Mouse (Mus musculus) lung, adult 18-20 months (tissue): Measurements from ENCODE around the gene Pde4a.
"Not testable (repeated sequence)": the region's sequence is repeated elsewhere in the genome, so short reads cannot be mapped to it uniquely, and the experiment has no call there.

Experiments
- DNase-seq, 2 experiments: peaks; one replicate each; pipeline ENCODE4 v3.0.0; 2022; ENCODE audit warnings: mixed read lengths in 2 of 2

The Pde4a gene

DNA sequence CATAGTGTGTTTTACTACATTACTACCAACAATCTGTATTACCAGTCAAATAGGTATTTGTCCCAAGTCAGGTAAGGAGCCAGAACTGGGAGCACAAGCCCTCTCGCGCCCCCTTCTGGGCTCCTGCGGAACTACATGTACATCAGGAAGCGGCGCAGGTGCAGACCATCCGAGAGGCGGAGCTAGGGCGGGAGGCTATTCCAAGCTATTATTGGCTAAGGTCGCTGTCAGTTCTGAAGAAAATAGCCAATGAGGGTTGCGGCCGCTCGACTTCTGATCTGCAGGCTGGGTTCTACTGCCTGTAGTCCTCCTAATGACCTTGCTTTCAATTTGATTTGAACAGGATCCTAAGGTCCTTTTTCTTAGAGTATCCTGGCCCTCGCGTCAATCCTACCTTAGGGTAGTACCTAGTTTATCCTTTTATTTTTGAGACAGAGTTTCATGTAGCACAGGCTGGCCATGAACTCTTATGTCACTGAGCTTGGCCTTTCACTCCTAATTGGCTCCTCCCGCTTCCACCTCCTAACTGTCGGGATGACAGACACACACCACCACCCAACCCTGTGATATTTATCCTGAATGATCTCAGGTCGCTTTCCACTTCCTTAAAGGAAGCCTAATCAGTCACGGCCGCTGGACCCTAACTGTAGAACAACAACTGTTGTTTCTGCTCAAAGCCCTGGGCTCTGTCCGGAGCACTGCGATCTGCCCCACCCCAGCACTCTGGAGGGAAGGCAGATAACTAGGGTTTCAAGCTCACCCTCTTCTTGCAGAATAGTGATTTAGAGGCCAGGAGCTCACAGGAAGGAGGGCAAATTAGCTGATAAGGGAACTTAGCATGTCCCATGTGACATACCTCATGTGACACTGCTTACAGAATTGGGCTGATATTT lies 55.2 kb downstream of the Pde4a start:
- peak; percentile 94 to 96 for DNase-seq

- DNase-seq: peak in 1 of 2 experiments; percentile 44
Measured at GRCm38 (mm10) chr9:21221383-21221929, 55.9 kb downstream of the Pde4a start.

DNA sequence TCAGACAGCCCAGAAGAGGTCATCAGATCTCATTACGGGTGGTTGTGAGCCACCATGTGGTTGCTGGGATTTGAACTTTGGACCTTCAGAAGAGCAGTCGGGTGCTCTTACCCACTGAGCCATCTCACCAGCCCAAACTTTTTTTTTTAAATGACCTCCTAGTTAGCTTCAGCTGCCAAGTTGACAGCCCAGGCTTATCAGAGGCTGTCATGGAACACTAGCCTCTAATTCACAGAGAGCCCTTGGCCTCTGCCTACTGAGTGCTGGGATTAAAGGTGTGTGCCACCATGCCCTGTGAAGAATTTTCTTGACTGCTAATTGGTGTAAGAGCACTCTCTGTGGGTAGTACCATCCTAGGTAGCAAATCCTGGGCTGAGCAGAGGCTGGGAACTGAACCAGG lies 58.0 kb downstream of the Pde4a start:
- not testable (repeated sequence) for DNase-seq

DNA sequence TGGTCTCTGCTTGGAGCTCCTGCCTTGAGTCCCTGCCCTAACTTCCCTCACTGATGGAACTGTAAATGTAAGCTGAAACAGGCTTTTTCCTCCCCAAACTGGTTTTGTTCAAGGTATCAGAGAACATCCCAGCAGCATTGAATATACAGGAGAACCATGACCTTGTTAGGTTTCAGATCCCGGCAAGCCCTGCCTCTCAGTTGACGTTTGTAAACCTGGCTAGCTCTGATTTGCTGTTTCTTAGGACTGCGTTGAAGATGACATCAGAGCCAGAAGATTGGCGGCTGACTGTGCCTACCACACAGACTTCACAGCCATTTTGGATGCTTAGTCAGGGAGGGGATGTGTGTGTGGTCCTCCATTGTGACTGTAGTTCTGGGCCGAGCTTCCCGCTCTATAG lies 58.4 kb downstream of the Pde4a start:
- DNase-seq: no peak

DNA sequence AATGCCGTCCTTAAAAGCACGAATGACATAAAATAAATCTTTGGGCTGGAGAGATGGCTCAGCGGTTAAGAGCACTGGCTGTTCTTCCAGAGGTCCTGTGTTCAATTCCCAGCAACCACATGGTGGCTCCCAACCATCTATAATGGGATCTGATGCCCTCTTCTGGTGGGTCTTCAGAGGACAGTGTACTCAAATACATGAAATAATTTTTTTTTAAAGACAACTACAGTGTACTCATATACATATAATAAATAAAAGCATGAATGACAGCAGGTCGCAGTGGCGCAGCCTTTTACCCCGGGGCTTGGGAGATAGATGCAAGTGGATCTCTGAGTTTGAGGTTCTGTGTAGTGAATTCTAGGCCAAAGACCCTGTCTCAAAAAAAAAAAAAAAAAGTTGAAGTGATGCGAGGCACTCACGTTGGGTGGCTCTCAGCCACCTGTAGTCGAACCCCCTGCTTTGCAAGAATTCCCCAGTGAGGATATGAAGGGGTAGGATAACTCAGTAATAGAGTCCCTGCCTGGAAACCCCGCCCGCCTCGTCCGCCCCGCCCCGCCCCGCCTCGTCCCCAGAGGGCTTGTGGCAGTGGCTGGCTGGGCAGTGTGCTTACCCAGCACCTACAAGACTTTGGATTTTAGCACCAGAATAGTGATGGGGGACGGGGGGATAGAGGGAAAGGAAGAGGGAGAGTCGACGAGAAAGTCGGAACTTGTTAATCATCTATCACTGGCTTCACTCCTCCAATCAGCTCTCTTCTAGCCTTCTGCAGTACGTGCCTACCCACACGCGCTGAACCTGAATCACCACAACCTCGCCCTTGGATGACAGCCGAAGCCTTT lies 59.3 kb downstream of the Pde4a start:
- DNase-seq: peak in 1 of 2 experiments; percentile 53

GRCm38 (mm10) chr9:21225415-21225758 lies 59.9 kb downstream of the Pde4a start:
- no peak for DNase-seq

DNA sequence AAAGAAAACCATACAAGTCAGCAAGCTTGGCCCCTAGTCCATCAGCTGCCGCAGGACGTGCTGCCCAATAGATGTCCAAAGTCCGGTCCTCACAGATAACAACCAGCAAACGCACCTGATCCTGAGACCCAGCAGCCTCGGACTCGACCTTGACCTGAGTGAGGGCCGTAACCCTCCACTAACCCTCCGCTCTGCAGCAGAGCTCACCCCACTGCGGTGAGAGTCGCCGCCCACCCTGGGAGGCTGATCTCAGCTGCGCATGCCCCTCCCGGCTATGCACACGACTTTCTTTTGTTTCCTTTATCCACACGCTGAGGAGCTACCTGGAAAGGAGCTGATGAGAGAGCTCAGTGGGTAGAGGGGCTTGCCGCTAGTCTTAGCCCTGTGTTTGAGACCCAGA lies 61.8 kb downstream of the Pde4a start:
- DNase-seq: no peak

GRCm38 (mm10) chr9:21231551-21231950 lies 66.0 kb downstream of the Pde4a start:
- no peak for DNase-seq

DNA sequence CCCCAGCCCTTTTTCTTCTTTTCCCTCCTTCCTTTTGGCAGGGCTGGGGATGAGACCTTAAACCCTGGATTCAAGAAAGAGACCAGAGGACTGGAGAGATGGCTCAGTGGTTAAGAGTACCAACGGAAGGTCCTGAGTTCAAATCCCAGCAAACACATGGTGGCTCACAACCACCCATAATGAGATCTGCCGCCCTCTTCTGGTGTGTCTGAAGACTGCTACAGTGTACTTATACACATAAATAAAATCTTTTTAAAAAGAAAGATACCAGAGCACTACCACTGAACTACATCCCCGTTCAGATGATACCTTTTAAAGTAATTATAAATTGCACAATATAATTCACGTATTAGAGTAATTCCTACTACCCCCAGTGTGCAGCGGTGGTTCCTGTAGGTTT lies 67.4 kb downstream of the Pde4a start:
- no peak for DNase-seq

DNA sequence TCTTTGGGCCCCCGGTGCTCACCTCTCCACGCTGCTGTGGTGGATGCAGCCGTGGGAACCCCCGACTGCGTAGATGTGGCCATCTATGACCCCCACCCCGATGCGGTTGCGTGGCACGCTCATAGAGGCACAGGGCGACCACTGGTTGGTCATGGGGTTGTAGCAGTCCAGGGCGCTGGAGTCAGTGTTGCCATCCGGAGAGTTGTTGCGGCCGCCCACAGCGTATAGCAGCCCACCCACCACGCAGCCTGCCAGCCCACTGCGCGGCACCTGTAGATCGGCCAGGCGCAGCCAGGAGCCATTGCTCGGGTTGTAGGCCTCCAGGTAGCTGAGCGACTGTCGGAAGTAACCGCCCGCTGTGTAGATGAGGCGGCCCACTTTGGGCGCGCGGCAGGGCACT lies 67.9 kb downstream of the Pde4a start:
- DNase-seq: no peak

DNA sequence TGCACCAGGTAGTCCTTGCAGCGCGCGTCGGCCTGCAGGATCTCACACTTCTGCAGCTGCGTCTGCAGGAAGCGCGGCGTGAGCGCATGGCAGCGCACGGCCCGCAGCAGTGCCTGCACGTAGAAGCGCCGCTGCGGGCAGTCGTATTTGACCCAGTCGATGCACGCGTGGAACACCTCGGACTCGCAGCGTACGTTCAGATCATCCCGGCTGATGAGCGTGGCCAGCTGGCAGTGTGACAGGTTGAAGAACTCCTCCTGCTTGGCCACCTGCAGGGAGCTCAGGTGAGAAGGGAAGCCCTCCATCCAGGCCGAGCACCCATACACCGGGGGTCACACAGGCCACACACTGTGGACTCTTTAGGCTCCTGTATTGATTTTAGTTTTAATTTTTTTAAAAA lies 68.3 kb downstream of the Pde4a start:
- DNase-seq: no peak

- DNase-seq: peak in 1 of 2 experiments; percentile 24
Measured at GRCm38 (mm10) chr9:21235341-21235740, 69.8 kb downstream of the Pde4a start.

DNA sequence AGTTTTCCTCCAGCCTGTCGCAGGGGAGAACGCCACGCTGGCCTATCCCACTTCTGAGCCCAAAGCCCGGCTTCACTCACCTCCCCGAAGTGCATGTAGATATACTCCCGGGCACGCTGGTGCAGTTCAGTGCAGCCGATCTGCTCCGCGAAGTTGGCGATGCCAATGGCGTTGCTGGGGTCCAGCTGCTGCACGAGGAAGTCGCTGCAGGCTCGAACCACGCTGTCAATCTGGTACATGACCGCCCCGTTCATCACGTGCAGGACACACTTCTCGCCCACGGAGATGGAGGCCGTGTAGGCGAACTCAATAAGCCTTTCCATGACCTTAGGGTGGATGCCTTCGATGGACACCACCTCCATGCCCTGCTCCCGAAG lies 71.5 kb downstream of the Pde4a start:
- no peak for DNase-seq

DNA sequence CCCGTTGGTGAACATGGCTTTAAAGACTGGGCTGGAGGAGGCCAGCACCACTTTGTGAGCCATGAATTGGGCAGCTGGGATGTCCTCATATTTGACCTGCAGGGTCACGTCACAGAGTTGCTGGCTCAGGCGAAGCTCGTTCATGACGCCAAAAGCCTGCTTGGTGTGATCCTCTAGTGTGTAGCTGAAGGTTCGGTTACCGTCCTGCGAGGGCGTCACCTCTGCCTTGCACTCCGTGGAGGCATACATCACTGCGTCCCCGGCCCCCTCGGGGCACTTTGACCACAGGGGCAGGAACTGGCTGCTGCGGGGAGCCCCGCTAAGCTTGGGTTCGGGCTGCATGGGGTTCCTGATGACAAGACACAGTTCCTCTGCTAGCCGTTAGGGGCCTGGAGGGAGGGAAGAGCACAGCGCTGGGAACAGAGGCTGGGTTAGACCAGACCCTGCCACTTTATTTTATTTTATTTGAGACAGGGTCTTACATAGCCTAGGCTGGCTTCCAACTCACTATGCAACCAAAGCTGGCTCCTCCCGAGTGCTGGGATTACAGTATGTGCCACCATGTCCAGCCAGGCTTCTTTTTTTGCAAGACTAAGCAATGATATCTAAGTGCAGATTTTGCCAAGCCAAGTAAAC lies 72.0 kb downstream of the Pde4a start:
- no peak for DNase-seq

- no peak for DNase-seq
Measured at GRCm38 (mm10) chr9:21238004-21238732, 72.7 kb downstream of the Pde4a start.

DNA sequence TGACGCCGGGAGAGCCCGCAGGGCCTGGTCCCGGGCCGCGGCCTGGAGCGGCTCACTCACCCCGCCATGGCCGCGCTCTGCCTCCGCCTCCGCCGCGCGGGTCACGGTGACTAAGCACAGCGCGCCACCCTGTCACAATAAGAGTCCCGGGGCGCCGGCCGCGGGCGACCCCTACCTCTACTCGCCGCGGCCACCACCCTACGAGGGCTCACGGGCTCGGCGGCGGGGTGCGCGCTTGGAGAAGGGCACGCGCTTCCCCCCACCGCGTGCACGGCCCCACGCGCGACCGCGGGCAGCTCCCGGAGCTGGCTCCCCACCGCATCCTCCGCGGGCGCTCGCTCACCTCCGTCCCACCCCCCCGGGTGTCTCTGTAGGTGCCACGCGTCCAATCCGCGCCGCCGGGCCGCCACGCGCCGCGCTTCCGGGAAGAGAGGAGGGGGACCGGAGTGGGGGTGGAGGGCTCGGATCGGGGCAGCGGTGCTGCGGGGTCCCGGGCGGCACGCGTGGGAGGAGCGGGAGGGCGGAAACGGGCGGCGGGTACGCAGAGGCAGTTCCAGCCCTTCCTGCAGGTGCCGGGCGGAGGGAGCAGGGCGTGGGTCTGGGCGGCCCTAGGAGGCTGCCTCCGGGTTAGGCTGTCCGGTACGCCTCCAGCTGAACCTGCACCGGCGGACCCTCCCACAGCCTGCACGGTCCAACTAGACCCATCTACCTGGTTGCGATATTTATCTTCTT lies 73.4 kb downstream of the Pde4a start, which contains the start of gene Keap1:
Gene Keap1, minus strand, starts transcription at position 629 of the 732 bp plus-strand sequence.
- peak; percentile 81 to 84 for DNase-seq

- DNase-seq: no peak
Measured at GRCm38 (mm10) chr9:21239465-21239848, 73.9 kb downstream of the Pde4a start.

DNA sequence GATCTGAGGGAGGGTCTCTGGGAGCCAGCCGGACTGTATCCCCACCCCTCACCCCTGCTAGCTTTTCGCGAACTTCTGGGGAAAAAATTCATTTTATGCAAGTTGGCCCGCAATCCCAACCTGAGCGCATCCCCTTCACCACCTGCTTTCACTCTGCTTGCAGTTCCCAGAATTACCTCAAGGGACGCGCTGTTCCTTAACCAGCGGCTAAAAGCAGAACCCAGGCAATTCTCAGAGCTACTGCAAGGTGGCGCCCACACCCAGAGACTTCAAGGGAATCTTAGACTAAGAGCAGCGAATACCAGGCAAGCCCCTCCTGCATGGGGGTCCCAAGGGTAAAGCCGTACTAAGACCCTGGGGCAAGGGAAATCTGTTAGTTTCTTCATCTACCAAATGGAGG lies 75.8 kb downstream of the Pde4a start:
- DNase-seq: peak; percentile 80 to 86

DNA sequence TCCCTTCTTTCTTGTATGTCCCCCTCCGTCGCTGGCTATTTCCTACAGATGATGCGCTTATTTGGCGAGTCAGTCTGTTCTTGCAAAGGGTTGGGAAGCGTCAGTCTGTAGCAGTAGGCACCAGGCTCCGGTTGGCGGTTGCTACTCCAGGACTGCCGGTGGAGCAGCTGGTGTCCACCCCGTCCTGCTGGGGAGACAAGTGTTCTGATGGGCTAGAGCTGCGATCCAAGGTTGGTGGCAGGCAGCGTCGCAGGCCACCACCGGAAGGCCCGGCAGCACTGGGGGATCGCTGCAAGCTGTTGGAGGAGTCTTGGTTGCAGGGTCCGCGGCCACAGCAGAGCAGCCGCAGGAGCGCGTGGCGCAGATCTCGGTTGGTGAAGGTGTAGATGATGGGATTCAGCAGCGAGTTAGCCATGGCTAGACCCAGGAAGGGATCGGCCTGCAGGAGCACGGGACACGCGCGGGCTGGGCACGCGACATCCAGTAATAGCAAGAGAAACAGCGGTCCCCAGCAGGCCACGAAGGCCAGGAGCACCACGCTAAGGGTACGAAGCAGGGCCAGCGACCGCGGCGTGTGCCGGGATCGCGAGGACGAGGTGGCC lies 78.4 kb downstream of the Pde4a start:
- DNase-seq: no peak

- DNase-seq: no peak
Measured at GRCm38 (mm10) chr9:21244428-21245112, 79.1 kb downstream of the Pde4a start.

- no peak for DNase-seq
Measured at GRCm38 (mm10) chr9:21245113-21245487, 79.6 kb downstream of the Pde4a start.
